Comparison of ENCODE assay signal across 8 mouse cellular contexts in the genomic region with DNA sequence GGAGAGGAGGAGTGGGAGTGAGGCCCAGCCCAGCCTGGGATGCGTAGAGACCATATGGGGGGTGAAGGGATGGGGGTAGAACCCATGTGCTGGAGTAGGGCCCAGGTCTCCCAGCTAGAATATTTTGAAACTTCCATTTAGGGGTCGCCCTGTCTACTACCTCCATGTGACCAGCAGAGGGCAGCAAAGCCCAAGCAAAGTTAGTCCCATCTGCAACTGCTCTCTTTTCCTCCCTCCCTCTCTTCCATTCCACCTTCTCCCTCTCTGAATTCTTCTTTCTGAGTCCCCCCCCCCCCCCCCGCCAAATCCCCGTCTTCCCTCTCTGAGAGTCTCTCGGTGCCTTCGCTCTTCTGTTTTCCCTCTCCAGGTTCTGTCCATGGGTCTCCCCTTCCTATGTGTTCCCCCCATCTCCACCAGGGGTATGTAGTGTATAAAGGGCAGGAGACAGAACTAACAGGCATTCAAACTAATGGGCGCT. TPM values are rescaled to one million over a fixed set of nuclear protein-coding genes. Genes with fewer than 3 reads are reported as not detected.
A peak's percentile ranks its signal among the peaks of the same experiment; 100 is the strongest.
DNase-seq lines count a peak whose midpoint lies in the region; ATAC-seq lines count a peak whose summit lies in the region.

No protein-coding gene starts in this region.

- H3K4me1 ChIP-seq in embryonic facial prominence, embryonic 15.5 days = 0 out of 2 replicates have a peak, but pooled peaks cover 3% of the 10 kb centered on the region
- H3K4me1 ChIP-seq in hindbrain, embryonic 10.5 days (replicated peaks) = 0 out of 2 replicates have a peak, but pooled peaks cover 5% of the 10 kb centered on the region
- peaks cover 3% of the 10 kb centered on the region; the same call in 1 of the 2 replicates for H3K4me1 ChIP-seq in midbrain, embryonic 15.5 days
- H3K4me1 ChIP-seq in stomach, embryonic 15.5 days = no peaks in the 10 kb centered on the region

- peak overlapping the region; percentile 37 for H3K4me2 ChIP-seq in embryonic facial prominence, embryonic 15.5 days (replicated peaks)
- peak overlapping the region; percentile 35 for H3K4me2 ChIP-seq in midbrain, embryonic 15.5 days
- H3K4me2 ChIP-seq in stomach, embryonic 15.5 days = peak overlapping the region; percentile 33

- H3K9me3 ChIP-seq in embryonic facial prominence, embryonic 15.5 days (replicated peaks) = no peaks in the 10 kb centered on the region
- no peaks in the 10 kb centered on the region for H3K9me3 ChIP-seq in hindbrain, embryonic 10.5 days
- no peaks in the 10 kb centered on the region for H3K9me3 ChIP-seq in midbrain, embryonic 15.5 days
- H3K9me3 ChIP-seq in stomach, embryonic 15.5 days = no peaks in the 10 kb centered on the region

- no peak for ATAC-seq in embryonic facial prominence, embryonic 15.5 days (ENCODE audit: insufficient number of reproducible peaks, low FRiP score, low TSS enrichment, low read depth)
- ATAC-seq in midbrain, embryonic 15.5 days (replicated peaks) = peak; percentile 79
- peak; percentile 51; the same call in 1 of the 2 replicates for ATAC-seq in stomach, embryonic 15.5 days (ENCODE audit: insufficient read depth, low FRiP score, low read depth)

- intact Hi-C loops in left cerebral cortex, postnatal 25 days (cut with DNase I) = loop anchor here (1.0 to 5.0 kb wide), 2 partner anchors 135 to 306 kb away; no protein-coding TSS in a partner anchor

- H3K36me3 ChIP-seq in embryonic facial prominence, embryonic 15.5 days = no peaks in the 10 kb centered on the region
- no peaks in the 10 kb centered on the region for H3K36me3 ChIP-seq in hindbrain, embryonic 10.5 days
- H3K36me3 ChIP-seq in midbrain, embryonic 15.5 days (replicated peaks) = no peaks in the 10 kb centered on the region
- no peaks in the 10 kb centered on the region for H3K36me3 ChIP-seq in stomach, embryonic 15.5 days

- no peak overlapping the region for H3K27ac ChIP-seq in embryonic facial prominence, embryonic 15.5 days (replicated peaks)
- no peak overlapping the region for H3K27ac ChIP-seq in hindbrain, embryonic 10.5 days
- no peak overlapping the region for H3K27ac ChIP-seq in midbrain, embryonic 15.5 days
- no peak overlapping the region for H3K27ac ChIP-seq in stomach, embryonic 15.5 days

- peak; percentile 51 for DNase-seq in ovary, postnatal 36 days (ENCODE audit: low spot score)
- no peak for DNase-seq in ovary, postnatal 10 days (ENCODE audit: low spot score)
- DNase-seq in adrenal gland, postnatal 25 days = peak; percentile 67
- peak; percentile 74 for DNase-seq in hindbrain, embryonic 10.5 days (ENCODE audit: low spot score)
- peak; percentile 59 to 70 for DNase-seq in left cerebral cortex, postnatal 25 days (ENCODE audit: low spot score in 2 of 2)

- no peak overlapping the region for H3K9ac ChIP-seq in embryonic facial prominence, embryonic 15.5 days
- H3K9ac ChIP-seq in midbrain, embryonic 15.5 days = no peak overlapping the region
- no peak overlapping the region for H3K9ac ChIP-seq in stomach, embryonic 15.5 days

- H3K4me3 ChIP-seq in embryonic facial prominence, embryonic 15.5 days (replicated peaks) = no peak overlapping the region
- no peak overlapping the region for H3K4me3 ChIP-seq in hindbrain, embryonic 10.5 days
- H3K4me3 ChIP-seq in midbrain, embryonic 15.5 days = no peak overlapping the region
- H3K4me3 ChIP-seq in stomach, embryonic 15.5 days (replicated peaks) = no peak overlapping the region

- WGBS in embryonic facial prominence, embryonic 15.5 days = 7% methylated on average over 6 of the region's 7 CpGs
- 4% methylated on average over 6 of the region's 7 CpGs for whole genome bisulfite sequencing in hindbrain, embryonic 10.5 days
- 4% methylated on average over 6 of the region's 7 CpGs for WGBS in midbrain, embryonic 15.5 days
- WGBS in stomach, embryonic 15.5 days = 10% methylated on average over 6 of the region's 7 CpGs

- H3K27me3 ChIP-seq in embryonic facial prominence, embryonic 15.5 days = peaks cover 18% of the 10 kb centered on the region
- H3K27me3 ChIP-seq in hindbrain, embryonic 10.5 days (ENCODE audit: insufficient read depth, poor library complexity, severe bottlenecking) = peaks cover 76% of the 10 kb centered on the region
- H3K27me3 ChIP-seq in midbrain, embryonic 15.5 days (replicated peaks) = peaks cover 47% of the 10 kb centered on the region
- H3K27me3 ChIP-seq in stomach, embryonic 15.5 days (replicated peaks) = no peaks in the 10 kb centered on the region

RNA-seq across cellular contexts. Expression of gene Dbx1, which starts 20.4 kb away (rescaled TPM):
- total RNA-seq in adrenal gland, postnatal 25 days (2021) = not detected in 2 replicates
- 1.7 and 3.7 TPM in 2 replicates for polyA plus RNA-seq in embryonic facial prominence, embryonic 15.5 days (2015; fragmentation: Nextera tagmentation; extraction: Ambion mirVana)
- 42.0 and 72.1 TPM in 2 replicates for polyA plus RNA-seq in hindbrain, embryonic 10.5 days (2016; fragmentation: Nextera tagmentation; extraction: Ambion mirVana)
- total RNA-seq in left cerebral cortex, postnatal 25 days (2021) = not detected
- polyA plus RNA-seq in midbrain, embryonic 15.5 days (2015; fragmentation: Nextera tagmentation; extraction: Ambion mirVana) = 23.2 and 31.7 TPM in 2 replicates
- polyA plus RNA-seq in stomach, embryonic 15.5 days (2015; fragmentation: Nextera tagmentation; extraction: Ambion mirVana) = 0.10 and 0.14 TPM in 2 replicates
